Mouse (Mus musculus) ES-Bruce4 (cell line): ENCODE measurements around the gene Sapcd1.

Experiments
- CTCF ChIP-seq: IDR thresholded peaks from one replicate; pipeline ENCODE4 v1.8.1; 2011; ENCODE audit warnings: low read depth, low read length
- EP300 ChIP-seq: IDR thresholded peaks from 2 replicates; pipeline ENCODE4 v1.6.1; 2011; ENCODE audit warnings: low read depth, low read length; ENCODE audit not compliant: insufficient read depth
- POLR2A ChIP-seq: IDR thresholded peaks from one replicate; pipeline ENCODE4 v1.8.1; 2011; ENCODE audit warnings: low read length; ENCODE audit not compliant: insufficient read depth

DNA sequence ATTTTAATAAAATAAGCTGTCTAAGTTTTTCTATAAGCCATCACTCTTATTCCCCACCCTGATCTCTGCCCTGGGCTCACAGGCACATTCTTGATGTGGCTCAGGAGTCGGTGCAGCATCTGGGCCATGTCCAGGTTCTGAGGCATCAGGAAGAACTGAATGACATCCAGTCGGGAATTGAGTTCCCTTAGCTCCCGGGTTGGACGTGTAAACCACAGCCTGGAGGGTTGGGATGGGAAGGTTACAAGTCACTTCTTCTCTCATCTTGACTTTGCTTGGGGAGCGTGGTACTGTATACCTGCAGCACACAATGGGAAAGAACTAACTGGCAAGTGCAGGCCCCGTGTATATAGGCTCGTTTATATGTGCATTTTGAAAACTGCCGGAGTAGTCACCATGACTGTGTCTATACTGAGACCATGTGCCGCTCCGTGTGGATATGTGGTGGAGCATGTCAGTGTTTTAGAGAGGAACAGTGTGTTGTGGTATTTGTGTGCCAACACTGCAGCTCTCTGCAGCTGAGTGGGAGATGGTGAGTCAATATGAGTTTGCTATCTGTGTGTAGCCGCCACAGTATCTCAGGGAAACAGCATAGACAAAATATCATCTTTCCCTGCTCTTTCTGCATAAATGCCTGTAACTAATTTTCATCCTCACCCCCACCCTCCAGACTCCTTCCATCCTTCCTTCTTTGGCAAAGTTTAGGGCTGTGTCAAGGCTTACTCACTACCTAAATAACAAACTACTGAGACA lies 11.5 kb upstream of the Sapcd1 start:
- TF ChIP-seq POLR2A (no peak), EP300 (no peak), CTCF (no peak)
